Mouse (Mus musculus) heart, adult 2 months (tissue): ENCODE results near the gene Necab3.
A peak's percentile ranks its signal among the peaks of the same experiment; 100 is the strongest.

Experiments
- CTCF ChIP-seq: fragments of 200-600 bp; IDR thresholded peaks from 2 replicates; pipeline ENCODE4 v1.8.1; 2022; ENCODE audit warnings: antibody characterized with exemption, mild to moderate bottlenecking, moderate library complexity
- POLR2A ChIP-seq: fragments of 200-500 bp; IDR thresholded peaks from 2 replicates; pipeline ENCODE4 v1.6.1; 2011; ENCODE audit warnings: mild to moderate bottlenecking, low read depth, low read length, control low read depth; ENCODE audit not compliant: insufficient read depth

DNA sequence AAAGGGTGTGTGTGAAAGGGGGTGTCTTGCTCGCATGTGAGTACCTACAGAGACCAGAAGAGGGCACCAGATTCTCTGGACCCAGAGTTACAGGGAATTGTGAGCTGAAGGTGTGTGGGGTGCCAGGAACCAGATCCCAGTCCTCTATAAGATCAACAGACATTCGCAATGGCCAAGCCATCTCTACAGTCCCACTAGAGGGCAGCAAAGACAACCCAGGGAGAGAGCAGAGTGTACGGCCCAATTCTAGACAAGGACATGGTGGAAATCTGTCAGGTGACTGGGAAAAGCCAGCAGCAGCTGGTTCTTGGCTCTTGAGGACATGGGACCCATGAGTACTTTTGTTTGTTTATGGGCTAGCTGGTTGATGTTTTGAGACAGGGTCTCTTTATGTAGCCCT is 34.3 kb upstream of the Necab3 start:
- no peak for TF ChIP-seq POLR2A
- TF ChIP-seq CTCF, result peak; percentile 81
